Mouse (Mus musculus) C2C12 (cell line): Measurements from ENCODE around the gene Tssk2.

ENCODE experiments used
- CEBPB ChIP-seq: IDR thresholded peaks from one replicate; pipeline ENCODE4 v1.6.1; 2011; ENCODE audit warnings: low read depth, mild to moderate bottlenecking, control low read depth, moderate library complexity
- CTCF ChIP-seq: IDR thresholded peaks from one replicate; pipeline ENCODE4 v1.5.1; 2011; ENCODE audit not compliant: control insufficient read depth, insufficient read depth, insufficient read length
- FOSL1 ChIP-seq: IDR thresholded peaks from one replicate; pipeline ENCODE4 v1.8.0; 2011; ENCODE audit warnings: mild to moderate bottlenecking, low read length; ENCODE audit not compliant: poor library complexity, insufficient read depth, severe bottlenecking
- MAX ChIP-seq: IDR thresholded peaks from one replicate; pipeline ENCODE4 v1.6.1; 2011; ENCODE audit warnings: mild to moderate bottlenecking, control low read depth
- MYOG ChIP-seq: IDR thresholded peaks from one replicate; pipeline ENCODE4 v1.6.1; 2011; ENCODE audit not compliant: control insufficient read depth, insufficient read length; ENCODE audit errors: extremely low read depth
- USF1 ChIP-seq: IDR thresholded peaks from one replicate; pipeline ENCODE4 v1.6.1; 2011; ENCODE audit warnings: low read depth, mild to moderate bottlenecking, control low read depth, moderate library complexity

GRCm38 (mm10) chr16:17891567-17891959, 6.9 kb upstream of the Tssk2 start, which contains the start of gene Gm20518:
- no peak for TF ChIP-seq USF1
- TF ChIP-seq FOSL1, result no peak
- TF ChIP-seq CTCF, result no peak
- TF ChIP-seq MYOG, result no peak
- TF ChIP-seq CEBPB, result no peak
- TF ChIP-seq MAX, result peak; percentile 33
